Mouse (Mus musculus) forebrain, embryonic 10.5 days (tissue): ENCODE measurements around the gene Rgs19. TPM values are rescaled to one million over a fixed set of nuclear protein-coding genes. Genes with fewer than 3 reads are reported as not detected.

Experiments
- DNase-seq: peaks from one replicate; pipeline ENCODE4 v3.0.0-alpha.2; 2017; ENCODE audit warnings: low spot score; ENCODE audit errors: extremely low spot score
- H3K27ac ChIP-seq: fragments of 300-500 bp; sonication (generic); 2 replicates; pipeline ENCODE4 v1.5.1; 2016; ENCODE audit warnings: mild to moderate bottlenecking
- H3K27me3 ChIP-seq: fragments of 300-500 bp; sonication (generic); 2 replicates; pipeline ENCODE4 v1.6.1; 2016; ENCODE audit warnings: mild to moderate bottlenecking; ENCODE audit not compliant: poor library complexity, severe bottlenecking
- H3K36me3 ChIP-seq: fragments of 300-500 bp; sonication (generic); replicated peaks from 2 replicates; pipeline ENCODE4 v1.6.1; 2016; ENCODE audit warnings: mild to moderate bottlenecking, moderate library complexity
- H3K4me1 ChIP-seq: fragments of 300-500 bp; sonication (generic); 2 replicates; pipeline ENCODE4 v1.6.1; 2016
- H3K4me3 ChIP-seq: fragments of 300-500 bp; sonication (generic); 2 replicates; pipeline ENCODE4 v1.5.1; 2016; ENCODE audit warnings: mild to moderate bottlenecking, moderate library complexity
- H3K9me3 ChIP-seq: fragments of 300-500 bp; sonication (generic); 2 replicates; pipeline ENCODE4 v1.6.1; 2016; ENCODE audit warnings: mild to moderate bottlenecking, moderate library complexity
- WGBS: fragments of 180-500 bp; shearing (Covaris S2); methylation state at CpG from one replicate; pipeline ENCODE4 v1.1.7; 2016; 5-methylcytosine and 5-hydroxymethylcytosine counted together
- polyA plus RNA-seq: library from polyadenylated mRNA; unstranded; fragments of >200 nt; fragmentation: Nextera tagmentation; extraction: Ambion mirVana; gene quantifications from 2 replicates; pipeline ENCODE4 v1.2.1, GENCODE M21; 2016

Gene Rgs19
- polyA plus RNA-seq, 1 experiment from 2014 or later, result 75.0 TPM

DNA sequence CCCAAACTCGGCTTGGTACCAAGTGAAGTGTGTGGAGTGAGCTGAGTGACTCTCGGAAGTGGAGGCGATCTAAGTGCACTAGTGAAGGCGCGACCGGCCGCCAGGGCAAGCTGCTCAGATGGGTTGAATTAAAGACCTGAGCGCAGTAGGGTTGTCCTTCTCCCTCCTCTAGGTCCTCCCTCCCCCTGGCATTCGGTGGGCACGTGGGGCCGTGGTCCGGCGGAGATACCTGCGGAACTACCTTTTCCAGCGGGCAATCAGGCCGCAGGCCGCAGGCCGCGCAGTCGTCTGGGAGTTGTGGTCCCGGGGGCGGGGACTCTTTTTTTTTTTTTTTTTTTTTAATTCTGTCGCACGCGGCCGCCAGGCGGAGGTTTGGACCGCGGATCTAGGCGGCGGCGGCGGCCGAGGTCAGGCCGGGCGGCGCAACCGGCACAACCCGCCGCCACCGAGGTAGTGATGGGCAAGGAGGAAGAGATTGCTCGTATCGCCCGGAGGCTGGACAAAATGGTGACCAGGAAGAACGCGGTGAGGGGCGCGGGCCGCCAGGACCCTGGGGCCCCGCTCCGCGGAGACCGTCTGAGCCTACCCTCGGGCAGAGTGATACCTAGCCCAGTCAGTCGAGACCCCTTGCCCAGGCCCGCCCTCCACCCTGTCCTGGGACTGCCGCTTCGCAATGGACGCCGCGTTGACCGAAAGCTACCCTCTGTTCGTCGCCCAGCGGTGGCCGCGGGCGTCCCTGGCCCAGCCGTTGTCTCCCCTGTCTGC lies 13.6 kb downstream of the Rgs19 start, which contains the start of gene Tcea2:
Gene Tcea2, plus strand, starts transcription at position 360 of the 765 bp plus-strand sequence.
- peak; percentile 75 for DNase-seq
- Histone ChIP-seq H3K4me1 (peaks cover 45% of the 10 kb centered on the region), H3K36me3 (peaks cover 3% of the 10 kb centered on the region; the same call in 1 of the 2 replicates), H3K4me3 (peak within 1 kb of the TSS; percentile 75), H3K9me3 (no peaks in the 10 kb centered on the region), H3K27ac (peak within 1 kb of the TSS; percentile 91), H3K27me3 (peaks cover 18% of the 10 kb centered on the region)
- under 1% methylated on average over 68 of the region's 69 CpGs for WGBS

DNA sequence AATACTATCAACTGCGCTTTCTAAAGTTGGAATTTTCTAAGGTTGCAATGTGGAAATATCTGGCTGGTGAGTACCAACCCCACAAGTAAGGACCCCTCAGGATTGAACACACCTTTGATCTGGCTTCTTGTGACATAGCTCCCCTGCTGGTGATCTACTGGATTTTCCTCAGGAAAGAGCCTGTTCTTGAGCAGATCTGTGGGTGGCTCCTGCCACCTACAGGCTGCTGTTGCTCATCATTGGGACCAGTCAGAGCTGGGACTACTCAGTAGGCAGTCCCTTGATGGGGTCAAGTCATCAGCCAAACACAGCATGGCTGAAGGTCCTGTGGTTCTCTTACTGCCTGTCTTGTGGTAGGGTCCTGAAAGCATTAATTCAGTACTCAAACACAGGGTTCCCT lies 15.0 kb downstream of the Rgs19 start:
- Histone ChIP-seq H3K4me3 (no peak overlapping the region), H3K4me1 (peaks cover 55% of the 10 kb centered on the region), H3K27me3 (peaks cover 31% of the 10 kb centered on the region), H3K9me3 (no peaks in the 10 kb centered on the region), H3K27ac (no peak overlapping the region), H3K36me3 (no peaks in the 10 kb centered on the region)
- 42% methylated on average over 1 of the region's 1 CpGs for WGBS
- DNase-seq, result peak; percentile 62

DNA sequence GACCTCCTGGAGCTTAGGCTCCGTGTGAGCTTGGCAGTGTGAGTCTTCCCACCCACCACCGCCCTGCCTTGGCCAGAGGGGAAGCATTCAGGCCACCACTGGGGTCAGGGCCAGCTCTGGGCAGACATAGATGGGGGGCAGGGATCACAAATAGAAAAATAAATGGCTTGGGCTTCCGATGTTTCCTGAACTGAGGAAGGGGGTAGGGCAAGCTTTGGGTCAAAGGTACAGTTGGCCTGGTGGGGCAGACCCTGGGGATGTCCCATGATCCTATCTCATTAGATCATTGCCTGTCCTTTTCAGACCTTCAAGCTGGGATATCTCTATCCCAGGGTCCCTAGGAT lies 16.1 kb downstream of the Rgs19 start:
- Histone ChIP-seq H3K4me3 (no peak overlapping the region), H3K36me3 (no peaks in the 10 kb centered on the region), H3K27me3 (peaks cover 42% of the 10 kb centered on the region), H3K27ac (no peak overlapping the region), H3K4me1 (peaks cover 61% of the 10 kb centered on the region), H3K9me3 (no peaks in the 10 kb centered on the region)
- 53% methylated on average over 3 of the region's 3 CpGs for WGBS
- no peak for DNase-seq

DNA sequence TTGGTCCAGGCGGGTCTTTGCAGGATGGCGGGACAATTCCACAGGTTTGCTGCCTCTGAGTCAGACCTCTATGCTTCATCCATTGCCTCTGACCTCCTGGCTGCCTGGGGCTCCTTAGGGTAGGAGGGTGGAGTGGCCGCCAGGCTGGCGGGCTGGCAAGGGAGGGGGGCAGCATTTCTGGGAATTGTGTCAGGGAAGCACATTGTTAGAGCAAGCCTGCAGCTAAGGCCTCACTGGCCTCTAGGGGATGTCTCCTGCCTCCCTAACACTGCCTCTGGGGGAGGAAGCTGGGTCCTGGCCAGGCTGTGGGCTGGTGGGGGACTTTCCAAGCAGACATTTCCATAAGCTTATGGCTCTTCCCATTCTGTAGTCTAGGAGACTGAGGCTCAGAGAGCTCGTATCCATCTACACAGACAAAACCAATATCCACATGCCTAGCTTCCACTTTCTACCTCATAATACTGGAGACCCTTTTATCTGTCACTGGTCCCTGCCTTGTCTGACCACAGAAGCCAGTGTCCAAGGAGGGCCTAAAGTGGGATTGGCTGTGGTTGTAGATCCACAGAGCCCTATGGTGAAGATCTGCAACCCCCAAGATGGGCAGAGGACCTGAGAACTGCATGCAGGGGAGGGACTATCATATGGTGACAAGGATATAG lies 16.6 kb downstream of the Rgs19 start:
- no peaks in the 10 kb centered on the region for H3K36me3 ChIP-seq
- H3K4me1 ChIP-seq, result peaks cover 61% of the 10 kb centered on the region
- 51% methylated on average over 5 of the region's 5 CpGs for WGBS

DNA sequence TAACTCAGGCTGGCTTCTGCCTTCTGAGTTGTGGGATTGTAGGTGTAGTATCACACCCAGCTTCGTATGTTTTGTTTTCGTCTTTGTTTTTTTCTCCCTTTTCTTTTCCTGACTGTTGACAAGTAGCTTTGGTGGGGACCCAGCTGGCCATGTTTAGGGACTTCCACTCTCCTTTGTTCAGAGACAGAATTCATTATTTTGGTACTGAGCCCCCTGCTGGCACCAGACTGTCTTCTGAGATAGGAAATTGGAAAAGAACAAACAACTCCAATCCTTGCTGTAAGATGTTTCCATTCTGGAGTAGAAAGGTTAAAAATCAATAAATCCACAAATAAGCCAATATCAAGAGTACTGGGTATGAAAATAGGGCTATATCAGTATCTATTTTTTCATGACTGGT lies 17.4 kb downstream of the Rgs19 start:
- Histone ChIP-seq H3K27ac (peak overlapping the region; percentile 79; the same call in 1 of the 2 replicates), H3K4me3 (no peak overlapping the region), H3K9me3 (no peaks in the 10 kb centered on the region), H3K27me3 (peaks cover 54% of the 10 kb centered on the region), H3K36me3 (no peaks in the 10 kb centered on the region), H3K4me1 (peaks cover 62% of the 10 kb centered on the region)
- no peak for DNase-seq
- WGBS, result 39% methylated on average over 2 of the region's 2 CpGs

More for the DNA sequence above, 16.6 kb downstream of the Rgs19 start:
- DNase-seq, result no peak
- Histone ChIP-seq H3K27me3 (peaks cover 47% of the 10 kb centered on the region), H3K4me3 (no peak overlapping the region), H3K9me3 (no peaks in the 10 kb centered on the region), H3K27ac (0 out of 2 replicates have a peak overlapping the region, but pooled peaks have one; percentile 20)

DNA sequence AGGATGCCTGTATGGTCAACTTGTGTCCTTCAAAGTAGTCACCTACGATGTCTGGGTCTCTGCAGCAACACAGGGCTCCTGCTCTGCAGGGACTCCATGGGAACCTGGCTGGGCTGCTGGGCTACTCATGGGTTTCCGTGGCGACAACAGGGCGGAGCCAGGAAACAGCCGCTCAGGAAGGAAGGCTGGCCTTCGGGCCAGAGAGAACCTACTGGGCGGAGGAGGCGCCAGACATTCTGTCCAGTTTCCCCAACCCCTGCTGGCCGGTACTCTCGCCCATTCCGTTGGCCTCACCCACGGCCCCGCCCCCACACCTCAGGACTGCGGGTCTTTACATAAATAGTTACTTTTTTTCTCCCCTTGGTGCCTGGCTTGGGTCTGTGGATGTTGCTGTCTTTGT lies 18.3 kb downstream of the Rgs19 start:
- Histone ChIP-seq H3K36me3 (no peaks in the 10 kb centered on the region), H3K4me3 (peak overlapping the region; percentile 39), H3K9me3 (no peaks in the 10 kb centered on the region), H3K27me3 (peaks cover 58% of the 10 kb centered on the region), H3K27ac (peak overlapping the region; percentile 79), H3K4me1 (peaks cover 62% of the 10 kb centered on the region)
- peak; percentile 63 for DNase-seq
- WGBS, result 3% methylated on average over 14 of the region's 14 CpGs

DNA sequence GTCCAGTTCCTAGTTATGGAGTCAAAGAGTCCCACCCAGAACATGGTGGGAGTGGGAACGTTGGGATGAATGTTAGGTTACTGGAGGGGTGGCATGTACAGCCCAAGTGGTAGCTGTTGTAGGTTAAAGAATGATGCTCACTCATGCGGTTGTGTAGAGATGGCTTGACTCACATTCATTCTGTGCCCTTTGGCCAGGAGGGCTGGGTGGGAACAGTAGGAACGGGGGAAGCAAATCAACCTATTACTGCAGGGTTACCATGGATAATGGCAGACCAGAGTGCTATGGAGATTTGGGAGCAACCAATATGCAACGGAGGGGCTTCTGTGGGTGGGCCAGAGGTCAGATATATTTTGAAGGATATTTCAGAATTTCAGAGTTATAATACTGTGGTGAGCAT lies 18.8 kb downstream of the Rgs19 start:
- peaks cover 66% of the 10 kb centered on the region for H3K4me1 ChIP-seq
- no peak for DNase-seq
- H3K36me3 ChIP-seq, result no peaks in the 10 kb centered on the region
- WGBS, result 82% methylated on average over 4 of the region's 4 CpGs
- no peaks in the 10 kb centered on the region for H3K9me3 ChIP-seq
- peak overlapping the region; percentile 79 for H3K27ac ChIP-seq
- H3K4me3 ChIP-seq, result no peak overlapping the region
- H3K27me3 ChIP-seq, result peaks cover 63% of the 10 kb centered on the region

DNA sequence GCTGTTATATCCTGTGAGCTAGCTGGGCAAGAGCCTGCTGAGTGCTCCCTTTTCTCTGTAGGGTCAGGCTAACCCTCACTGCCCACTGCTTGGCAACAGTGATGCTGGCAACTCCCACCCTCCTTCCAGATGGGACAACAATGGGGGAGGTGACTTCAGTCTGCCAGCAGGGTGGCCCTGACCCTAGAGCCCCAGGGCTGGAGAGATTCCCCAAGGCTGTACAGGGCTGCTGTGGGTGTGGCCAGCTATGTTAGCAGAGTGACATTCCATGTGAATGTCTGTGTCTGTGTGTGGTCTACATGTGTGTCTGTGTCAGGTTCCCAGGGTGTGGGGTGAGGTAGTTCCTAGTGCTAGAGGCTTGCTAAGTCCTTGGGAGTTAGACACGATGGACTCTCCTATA lies 20.3 kb downstream of the Rgs19 start:
- Histone ChIP-seq H3K4me1 (peaks cover 59% of the 10 kb centered on the region), H3K9me3 (no peaks in the 10 kb centered on the region), H3K4me3 (no peak overlapping the region), H3K27ac (no peak overlapping the region), H3K27me3 (peaks cover 78% of the 10 kb centered on the region), H3K36me3 (no peaks in the 10 kb centered on the region)
- no peak for DNase-seq
- 57% methylated on average over 1 of the region's 1 CpGs for WGBS

DNA sequence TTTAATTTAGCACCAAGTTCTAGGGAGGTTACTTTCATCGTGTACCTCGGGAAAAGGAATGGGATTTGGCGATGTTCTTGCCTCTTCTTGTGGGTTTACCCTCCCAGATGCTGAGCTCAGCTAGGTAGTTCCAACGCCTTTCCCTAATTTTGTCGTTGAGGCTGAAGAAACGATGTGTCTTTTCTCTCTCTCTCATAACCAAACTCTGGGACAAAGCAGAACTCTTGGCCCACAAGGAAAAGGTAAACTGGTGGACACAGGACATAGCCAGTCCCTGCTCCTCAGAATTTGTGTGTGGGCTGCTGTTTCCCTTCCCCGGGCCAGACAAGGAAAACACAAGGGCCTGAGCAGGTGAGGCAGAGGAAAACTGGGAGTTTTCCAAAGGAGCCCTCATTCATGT lies 21.8 kb downstream of the Rgs19 start:
- peaks cover 52% of the 10 kb centered on the region for H3K4me1 ChIP-seq
- no peaks in the 10 kb centered on the region for H3K36me3 ChIP-seq
- DNase-seq, result no peak
- no peak overlapping the region for H3K27ac ChIP-seq
- WGBS, result 23% methylated on average over 7 of the region's 7 CpGs
- H3K4me3 ChIP-seq, result peak overlapping the region; percentile 50; the same call in 1 of the 2 replicates
- H3K9me3 ChIP-seq, result no peaks in the 10 kb centered on the region
- H3K27me3 ChIP-seq, result peaks cover 86% of the 10 kb centered on the region

DNA sequence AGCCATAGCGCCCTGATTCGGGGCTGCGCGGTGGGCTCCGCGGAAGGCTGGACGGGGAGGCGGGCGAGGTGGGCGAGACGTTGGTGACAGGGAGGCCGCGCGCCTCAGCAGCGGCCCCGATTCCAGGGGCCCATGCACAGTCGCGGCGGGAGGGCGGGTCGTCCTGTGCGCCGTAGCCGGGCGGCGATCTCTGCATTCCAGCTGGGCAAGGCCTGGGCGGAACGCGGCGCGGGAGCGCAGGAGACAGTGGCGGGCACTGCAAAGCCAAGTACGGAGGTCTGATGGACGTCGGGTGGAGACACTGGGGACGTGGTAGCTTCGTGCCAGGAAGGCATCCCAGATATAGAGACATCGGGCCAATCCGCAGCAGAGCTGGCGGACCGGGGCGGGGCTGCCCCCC lies 22.5 kb downstream of the Rgs19 start, which contains the start of gene Sox18:
Gene Sox18, minus strand, starts transcription at position 315 of the 400 bp plus-strand sequence.
- peak; percentile 33 for DNase-seq
- Histone ChIP-seq H3K4me3 (peak within 1 kb of the TSS; percentile 50), H3K4me1 (peaks cover 47% of the 10 kb centered on the region), H3K27me3 (peaks cover 85% of the 10 kb centered on the region), H3K27ac (peak within 1 kb of the TSS; percentile 54), H3K9me3 (no peaks in the 10 kb centered on the region), H3K36me3 (no peaks in the 10 kb centered on the region)
- under 1% methylated on average over 43 of the region's 43 CpGs for WGBS

DNA sequence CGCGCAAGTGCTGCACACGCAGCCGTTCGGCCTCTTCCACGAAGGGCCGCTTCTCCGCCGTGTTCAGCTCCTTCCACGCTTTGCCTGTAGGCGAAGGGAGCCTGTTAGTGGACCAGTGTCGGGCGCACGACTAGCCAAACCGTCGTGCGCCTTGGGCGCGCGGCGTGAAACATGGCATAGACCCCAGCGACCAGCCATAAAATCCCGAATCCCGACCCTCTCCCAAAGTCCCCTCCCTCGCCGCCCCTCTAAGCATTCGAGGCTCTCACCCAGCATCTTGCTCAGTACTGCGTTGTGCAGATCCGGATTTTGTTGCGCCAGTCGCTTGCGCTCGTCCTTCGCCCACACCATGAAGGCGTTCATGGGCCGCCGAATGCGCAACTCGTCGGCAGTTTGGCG lies 22.9 kb downstream of the Rgs19 start:
- H3K36me3 ChIP-seq, result no peaks in the 10 kb centered on the region
- whole genome bisulfite sequencing, result 1% methylated on average over 41 of the region's 41 CpGs
- no peak for DNase-seq
- peaks cover 43% of the 10 kb centered on the region for H3K4me1 ChIP-seq
- peak overlapping the region; percentile 6; the same call in 1 of the 2 replicates for H3K27ac ChIP-seq
- peaks cover 85% of the 10 kb centered on the region for H3K27me3 ChIP-seq
- no peaks in the 10 kb centered on the region for H3K9me3 ChIP-seq
- H3K4me3 ChIP-seq, result peak overlapping the region; percentile 50

DNA sequence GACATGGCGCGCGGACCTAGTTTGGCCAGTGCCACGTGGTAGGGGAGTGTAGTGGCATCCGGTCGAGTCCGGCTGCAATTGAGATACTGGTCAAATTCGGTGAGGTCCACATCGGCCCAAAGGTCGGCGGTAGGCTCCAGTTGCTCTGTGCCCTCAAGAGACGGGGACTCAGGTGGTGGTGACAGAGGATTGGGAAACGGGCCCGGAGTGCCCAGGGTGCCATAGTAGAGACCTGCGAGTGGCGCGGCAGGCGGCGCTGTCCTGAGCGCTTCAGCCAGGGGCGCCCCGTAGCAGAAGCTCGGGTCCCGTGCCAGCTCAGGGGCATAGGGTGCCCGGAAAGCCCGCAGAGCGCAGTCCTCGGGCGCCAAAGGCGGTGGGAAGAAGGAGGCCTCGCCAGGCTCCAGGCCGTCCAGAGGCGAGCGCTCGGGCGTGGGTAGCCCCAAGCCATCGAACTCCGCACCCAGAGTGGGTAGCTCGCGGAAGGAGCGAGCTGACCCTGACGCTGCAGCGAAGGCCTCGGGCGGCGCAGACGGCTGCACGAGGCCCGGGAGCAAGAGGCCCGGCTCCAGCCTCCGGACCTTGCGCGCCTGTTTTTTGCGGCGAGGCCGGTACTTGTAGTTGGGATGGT lies 23.4 kb downstream of the Rgs19 start:
- DNase-seq, result no peak
- Histone ChIP-seq H3K4me1 (peaks cover 37% of the 10 kb centered on the region), H3K27ac (peak overlapping the region; percentile 54; the same call in 1 of the 2 replicates), H3K4me3 (peak overlapping the region; percentile 50), H3K36me3 (no peaks in the 10 kb centered on the region), H3K27me3 (peaks cover 85% of the 10 kb centered on the region), H3K9me3 (no peaks in the 10 kb centered on the region)
- WGBS, result 4% methylated on average over 56 of the region's 56 CpGs

DNA sequence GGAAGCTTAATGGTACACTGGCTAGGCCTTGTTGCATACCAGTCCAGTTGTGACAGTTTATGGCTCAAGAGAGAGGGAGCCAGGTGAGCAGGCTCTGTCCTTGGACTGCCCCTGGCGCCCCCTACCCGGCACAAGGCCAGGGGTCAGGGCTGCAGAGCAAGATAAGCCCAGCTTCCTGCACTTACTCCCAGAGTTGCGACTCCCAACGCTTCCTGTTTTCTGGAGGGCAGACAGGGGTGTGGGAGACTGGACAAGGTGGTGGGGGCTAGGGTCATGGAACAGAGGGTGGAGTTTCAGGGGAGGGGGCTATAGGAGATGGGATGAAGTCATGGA lies 30.5 kb downstream of the Rgs19 start:
- peaks cover 14% of the 10 kb centered on the region for H3K27me3 ChIP-seq
- peaks cover 37% of the 10 kb centered on the region for H3K4me1 ChIP-seq
- no peak overlapping the region for H3K4me3 ChIP-seq
- H3K36me3 ChIP-seq, result peaks cover 7% of the 10 kb centered on the region; the same call in 1 of the 2 replicates
- 0 out of 2 replicates have a peak overlapping the region, but pooled peaks have one; percentile 52 for H3K27ac ChIP-seq
- no peaks in the 10 kb centered on the region for H3K9me3 ChIP-seq
- 33% methylated on average over 4 of the region's 4 CpGs for WGBS
- no peak for DNase-seq
